Mouse (Mus musculus) kidney, postnatal 25 days (tissue): ENCODE measurements around the gene Mok.

Source experiments
- DNase-seq, 2 experiments: peaks; one replicate each; pipeline ENCODE4 v3.0.0; 2021; ENCODE audit warnings: mixed read lengths in 2 of 2

Gene Mok

DNA sequence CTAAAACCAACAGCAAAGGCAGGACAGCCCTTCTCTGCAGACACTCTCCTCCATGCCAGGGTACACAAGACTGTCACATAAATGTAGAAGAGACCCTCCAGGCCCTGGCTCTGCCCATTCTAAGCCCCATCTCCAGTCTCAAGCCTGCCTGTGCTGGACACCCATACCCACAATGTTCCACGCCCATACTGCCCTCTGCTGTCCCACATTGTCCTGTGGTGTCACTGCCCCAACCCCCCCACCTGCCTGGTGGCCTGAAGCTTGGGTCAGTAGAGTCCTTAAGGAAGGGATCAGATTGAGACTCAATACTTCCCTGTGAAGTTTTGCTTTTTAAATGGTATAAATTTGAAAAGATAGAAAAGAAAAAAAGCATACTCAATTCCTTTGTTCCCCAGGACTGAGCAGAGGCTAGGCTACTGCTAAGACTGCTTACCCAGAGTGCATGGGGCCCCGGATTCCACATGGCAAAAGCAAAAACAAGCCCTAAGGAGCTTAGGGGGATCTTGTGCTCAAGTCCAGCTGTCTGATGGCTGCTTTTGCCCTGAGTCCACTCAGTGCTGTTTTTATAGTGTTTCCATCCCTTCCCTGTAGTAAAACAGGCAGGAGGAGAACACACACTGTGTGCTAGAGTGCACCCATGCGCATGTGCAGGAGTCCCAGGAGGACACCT is 34.3 kb downstream of the Mok start:
- peak; percentile 62 to 65 for DNase-seq

DNA sequence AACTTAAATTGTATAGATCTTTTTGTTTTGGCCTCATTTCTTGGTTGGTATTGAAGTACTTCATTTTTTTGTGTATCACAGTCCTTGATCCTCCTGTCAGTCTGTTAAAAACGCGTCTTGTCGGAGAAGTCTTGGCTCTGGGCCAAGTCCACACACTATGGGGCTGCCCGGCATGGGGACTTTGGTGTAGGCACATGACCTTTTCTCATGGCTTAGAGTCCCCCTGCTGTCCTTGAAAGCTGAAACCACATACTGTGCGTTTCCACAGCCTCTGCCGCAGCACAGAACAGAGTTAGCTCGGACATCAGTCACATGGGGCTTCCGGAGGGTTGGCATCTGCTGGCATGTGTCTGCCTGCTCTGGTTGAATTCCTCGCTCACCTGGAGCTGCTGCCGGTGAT is 36.5 kb downstream of the Mok start:
- DNase-seq: peak; percentile 48 to 51

DNA sequence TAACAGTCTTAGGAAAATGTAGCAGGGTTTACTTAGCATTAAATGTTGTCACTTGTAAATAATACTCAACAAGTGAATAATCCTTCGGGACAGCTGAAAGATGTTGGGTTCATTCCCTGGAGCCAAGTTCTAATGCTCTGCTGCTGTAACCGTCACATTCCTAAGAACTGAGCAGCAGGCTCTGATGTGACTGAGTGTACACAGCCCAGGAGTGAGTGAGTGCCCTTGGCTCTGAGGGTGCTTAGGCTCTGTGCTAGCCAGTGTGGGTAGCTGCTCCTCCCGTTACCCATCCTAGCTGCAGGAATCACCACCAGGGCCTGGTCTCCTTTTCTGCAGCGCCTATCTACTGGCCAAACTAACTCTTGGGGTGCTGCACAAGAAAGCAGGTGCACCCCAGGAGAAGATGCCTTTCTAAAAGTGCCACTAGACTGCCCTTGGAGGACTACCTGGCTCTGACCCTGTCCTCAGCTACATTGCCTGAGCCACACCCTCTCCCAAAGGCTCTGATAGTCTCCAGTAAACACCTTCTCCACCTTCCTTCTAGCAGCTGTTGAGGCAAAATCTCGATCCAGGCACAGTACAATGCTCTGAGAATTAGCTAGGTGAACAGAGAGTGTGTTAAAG is 38.0 kb downstream of the Mok start:
- DNase-seq: no peak

DNA sequence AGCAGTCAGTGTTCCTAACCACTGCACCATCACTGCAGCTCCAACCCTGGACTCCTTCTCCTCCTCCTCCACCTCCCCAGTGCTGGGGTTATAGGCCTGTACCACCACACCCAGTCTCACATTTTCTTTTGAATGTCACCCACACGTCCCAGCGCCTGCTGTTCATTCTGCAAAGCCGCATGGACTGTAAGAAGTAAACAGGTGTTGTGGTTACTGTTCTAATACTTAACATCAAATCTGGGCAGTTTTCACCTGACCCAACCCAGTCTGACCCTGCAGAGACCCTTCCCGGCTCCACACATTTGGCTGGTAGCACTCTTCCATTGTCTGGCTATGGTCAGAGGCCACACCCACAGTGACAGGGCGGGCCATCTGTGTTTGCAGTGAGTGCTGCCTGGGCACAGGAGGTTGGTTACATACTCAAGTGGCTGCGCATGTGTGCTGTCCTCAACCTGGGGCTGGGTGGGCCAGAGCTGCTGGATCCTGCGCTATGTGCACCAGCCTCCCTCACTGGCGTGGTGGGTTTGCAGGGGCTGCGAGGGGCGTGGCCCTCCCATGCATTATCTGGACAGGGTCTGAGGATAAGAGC is 38.8 kb downstream of the Mok start:
- DNase-seq: peak in 1 of 2 experiments; percentile 35

DNA sequence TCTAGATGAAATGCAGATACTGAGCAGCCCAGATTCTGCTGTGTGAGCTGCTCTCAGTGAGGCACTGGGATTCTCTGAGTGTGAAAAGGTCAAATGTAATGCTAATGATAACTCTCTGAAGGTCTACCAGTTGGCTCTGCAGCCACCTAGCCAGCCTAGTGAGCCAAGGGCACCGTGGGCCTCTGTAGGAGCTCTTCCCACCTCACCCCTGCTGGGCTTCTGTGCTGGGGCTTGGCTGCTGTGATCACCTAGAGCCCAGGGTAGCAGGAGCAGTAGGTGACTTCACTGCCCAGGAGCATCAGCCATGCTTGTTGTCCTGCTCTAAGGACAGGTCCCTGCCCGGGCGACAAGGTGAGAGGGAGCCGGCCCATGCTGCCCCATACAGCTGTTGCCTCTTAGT is 41.5 kb downstream of the Mok start:
- peak; percentile 27 to 46 for DNase-seq

DNA sequence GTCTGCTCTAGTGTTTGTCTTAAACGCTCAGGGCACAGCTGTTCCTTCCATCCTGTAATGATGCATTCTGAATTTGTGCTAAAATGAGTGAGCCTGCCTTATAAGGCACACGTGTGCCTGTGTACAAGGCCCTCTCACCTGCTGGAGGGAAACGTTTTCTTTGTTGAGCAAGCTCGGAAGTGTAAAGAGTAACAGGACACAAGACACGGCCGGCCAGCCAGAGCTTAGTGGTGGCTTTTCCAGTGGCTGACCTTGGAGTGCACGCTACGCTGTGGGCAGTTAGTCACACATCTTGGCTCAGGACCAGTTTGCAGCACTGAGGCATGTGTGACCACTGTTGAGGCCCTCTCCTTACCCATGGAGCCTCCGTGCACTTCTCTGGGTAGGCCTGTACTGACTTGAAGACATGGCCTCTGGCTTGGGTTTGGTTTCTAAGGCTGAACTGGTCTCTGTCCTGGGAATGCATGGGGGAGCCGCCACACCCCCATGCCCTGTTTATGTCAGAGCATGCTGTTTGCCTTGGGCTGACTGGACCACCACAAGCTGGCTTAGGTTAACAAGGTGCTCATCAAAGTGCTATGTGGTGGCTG is 42.8 kb downstream of the Mok start:
- DNase-seq: peak; percentile 71 to 86

DNA sequence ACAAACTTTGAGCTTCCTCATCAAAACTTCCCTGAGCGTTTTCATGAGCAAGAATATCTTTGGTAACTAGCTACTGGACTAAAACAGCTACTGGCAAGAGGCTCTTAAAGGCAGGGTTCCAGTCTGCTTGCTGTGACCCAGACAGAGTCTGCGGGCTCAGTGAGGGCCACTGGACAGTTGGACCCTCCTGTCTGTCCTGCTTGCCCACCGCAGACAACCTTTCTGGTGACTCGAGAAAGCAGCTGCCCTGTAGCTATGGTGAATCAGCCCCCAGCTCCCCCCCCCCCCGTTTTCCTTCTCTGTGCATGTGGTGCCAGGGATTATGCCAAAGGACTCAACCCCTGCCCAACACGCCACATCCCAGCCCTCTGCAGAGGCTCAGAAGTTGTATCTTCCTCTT is 43.5 kb downstream of the Mok start:
- DNase-seq: no peak

DNA sequence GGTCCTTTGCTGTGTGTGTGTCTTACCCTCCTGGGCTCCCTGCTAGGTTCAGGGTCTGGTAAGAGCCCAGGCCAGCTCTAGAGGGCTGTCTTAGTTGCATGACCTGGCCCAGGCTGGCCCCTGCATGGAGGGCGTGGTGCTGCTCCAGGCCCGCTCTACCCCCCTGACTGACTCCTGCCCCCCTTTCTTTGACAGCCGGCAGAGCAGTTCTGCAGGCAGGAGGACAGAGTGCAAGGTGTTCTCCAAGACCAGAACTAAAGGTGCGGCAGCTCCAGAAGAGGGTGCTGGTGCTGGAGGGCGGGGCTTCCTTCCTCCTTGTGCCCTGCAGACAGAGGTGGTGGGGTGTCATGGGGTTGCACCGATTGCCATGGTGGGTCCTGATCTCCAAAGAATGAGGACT is 44.0 kb downstream of the Mok start:
- peak; percentile 36 to 70 for DNase-seq

DNA sequence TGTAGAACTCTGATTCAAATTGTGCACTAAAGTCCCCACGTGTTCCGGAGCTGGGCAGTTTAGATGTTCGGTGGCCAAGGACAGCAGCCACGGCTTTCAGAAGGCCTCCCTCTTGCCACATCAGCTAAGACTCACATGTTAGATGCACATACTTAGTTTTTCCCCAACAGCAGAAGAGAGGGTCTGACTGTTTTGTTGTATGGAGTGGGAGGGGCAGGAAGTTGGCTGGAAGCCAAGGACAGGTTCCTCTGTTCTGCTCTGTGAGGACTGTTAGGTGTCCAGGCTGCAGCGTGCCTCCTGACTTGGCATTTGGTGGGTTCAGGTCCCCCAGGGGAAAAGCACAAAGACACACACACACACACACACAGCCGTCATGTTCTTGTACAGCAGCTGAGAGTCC is 45.7 kb downstream of the Mok start:
- peak; percentile 35 to 53 for DNase-seq

DNA sequence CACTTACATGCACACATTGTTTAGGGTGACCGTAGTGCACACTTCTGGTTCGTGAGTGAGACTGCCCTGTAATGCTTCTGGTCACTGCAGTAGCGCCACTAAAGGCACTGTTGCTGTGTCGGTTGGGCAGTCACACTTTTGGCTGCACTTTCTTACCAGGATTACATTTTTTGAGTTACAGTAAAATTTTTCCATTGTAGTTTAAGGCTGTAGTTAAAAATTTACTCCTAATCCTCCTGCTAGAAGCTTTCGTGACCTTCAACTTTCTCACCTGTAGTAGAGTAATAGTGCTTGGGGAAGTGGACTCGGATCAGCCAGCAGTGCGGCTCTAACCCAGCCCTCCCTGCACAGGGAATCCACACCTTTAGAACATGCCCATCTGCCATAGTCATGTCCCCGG is 49.7 kb downstream of the Mok start:
- DNase-seq: peak in 1 of 2 experiments; percentile 45

DNA sequence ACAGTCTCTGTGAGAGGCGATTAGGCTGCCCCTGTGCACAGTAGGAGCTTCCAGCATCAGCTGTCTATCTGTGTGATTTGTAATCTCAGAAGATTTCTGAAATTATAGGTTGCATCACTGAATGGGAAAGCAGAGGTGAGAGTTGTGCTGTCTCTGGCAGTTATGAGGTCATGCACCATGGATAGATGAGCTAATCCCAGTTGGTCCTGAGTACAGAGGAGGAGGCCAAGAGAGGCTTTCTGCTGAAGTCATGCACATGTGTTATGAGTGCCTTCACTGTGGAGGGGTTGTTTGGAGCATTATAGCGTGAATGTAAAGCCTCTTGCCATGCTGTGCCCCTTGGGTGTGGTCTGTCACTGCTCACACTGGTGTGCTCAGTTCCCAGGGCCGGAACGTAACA is 50.2 kb downstream of the Mok start:
- no peak for DNase-seq

DNA sequence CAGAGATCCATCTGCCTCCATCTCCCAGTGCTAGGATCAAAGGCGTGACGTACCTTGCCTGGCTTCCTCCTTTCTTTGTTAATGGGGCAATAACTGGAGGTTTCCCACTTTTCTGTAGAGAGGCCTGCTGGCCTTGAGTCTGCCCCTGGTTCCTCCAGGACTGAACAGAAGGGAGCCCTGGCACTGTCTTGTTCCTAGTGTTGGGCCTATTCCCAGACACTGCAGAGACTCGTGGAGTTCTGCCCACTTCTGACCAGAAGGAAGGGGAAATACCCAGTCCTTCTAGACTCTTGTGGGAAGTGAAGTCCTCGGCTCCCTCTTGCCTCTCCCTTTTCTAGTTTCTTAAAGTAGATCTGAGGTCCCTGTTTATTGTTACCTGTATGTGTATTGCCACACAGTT is 54.5 kb downstream of the Mok start:
- no peak for DNase-seq

DNA sequence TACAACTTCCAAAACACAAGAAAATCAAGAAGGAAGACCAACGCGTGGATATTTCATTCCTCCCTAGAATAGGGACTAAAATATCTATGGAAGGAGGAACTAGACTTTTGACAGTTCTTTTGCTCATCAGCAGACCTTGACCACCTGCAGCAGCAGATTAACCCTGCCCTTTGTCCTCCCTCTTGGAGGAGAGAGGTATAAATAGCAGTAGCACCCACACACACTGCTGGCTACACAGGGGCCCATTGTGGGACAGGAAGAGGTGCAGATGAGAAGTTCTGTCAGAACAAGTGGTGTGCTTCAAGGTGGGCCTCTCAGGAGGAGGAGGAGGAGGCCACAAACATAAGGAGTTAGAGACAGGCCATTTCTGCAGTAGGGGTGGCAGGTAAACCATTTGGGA is 56.5 kb downstream of the Mok start:
- DNase-seq: no peak

DNA sequence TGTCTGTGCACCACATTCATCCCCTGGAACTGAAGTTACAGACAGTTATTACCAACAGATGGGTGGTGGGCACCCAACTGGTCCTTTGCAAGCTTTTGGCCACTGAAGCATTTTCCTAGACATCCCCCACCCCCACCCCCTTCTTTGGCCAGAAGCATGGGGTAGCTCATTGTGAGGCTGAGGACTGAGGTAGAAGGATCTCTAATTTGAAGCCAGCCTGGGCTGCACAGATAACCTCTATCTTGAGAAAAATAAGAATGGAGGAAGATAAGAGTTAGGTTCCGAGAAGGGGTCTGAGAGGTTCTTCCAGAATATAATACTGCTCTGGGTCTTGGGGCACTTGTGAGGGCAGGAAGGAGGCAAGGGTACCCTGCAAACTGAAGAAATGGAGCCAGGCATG is 58.5 kb downstream of the Mok start:
- DNase-seq: no peak

DNA sequence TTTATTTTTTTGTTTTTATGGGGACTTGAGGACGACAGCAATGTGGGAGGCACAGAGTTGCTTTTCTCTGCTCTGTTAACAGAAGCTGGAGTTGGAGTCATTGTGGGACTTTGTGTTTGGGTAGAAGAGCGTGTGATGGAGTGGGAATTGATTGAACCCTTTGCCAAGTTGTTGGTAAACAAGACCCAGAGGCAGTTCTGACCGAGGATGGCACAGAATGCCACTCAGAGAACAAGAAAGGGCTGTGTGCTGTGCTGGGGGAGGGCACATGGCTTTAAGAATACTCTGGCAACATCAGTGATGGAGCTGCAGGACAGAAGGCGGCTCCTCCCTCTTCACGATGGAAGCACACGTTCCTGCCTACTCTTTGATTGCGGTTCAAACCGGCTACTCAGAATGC is 59.6 kb downstream of the Mok start:
- DNase-seq: no peak

DNA sequence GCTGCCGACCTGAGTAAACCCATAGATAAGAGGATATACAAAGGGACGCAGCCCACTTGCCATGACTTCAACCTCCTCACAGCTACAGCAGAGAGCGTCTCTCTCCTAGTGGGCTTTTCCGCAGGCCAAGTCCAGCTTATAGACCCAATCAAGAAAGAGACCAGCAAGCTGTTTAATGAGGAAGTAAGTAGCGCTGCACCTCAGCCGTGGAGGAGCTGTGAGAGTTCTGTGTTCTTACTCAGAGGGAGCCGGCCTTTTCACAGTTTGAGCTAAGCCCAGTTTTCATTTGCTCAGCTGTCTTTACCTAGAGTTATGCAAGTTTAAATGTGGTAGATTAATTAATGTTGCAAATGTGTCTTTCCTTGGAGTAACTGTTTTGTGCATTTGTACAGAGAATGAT is 61.4 kb downstream of the Mok start:
- no peak for DNase-seq

DNA sequence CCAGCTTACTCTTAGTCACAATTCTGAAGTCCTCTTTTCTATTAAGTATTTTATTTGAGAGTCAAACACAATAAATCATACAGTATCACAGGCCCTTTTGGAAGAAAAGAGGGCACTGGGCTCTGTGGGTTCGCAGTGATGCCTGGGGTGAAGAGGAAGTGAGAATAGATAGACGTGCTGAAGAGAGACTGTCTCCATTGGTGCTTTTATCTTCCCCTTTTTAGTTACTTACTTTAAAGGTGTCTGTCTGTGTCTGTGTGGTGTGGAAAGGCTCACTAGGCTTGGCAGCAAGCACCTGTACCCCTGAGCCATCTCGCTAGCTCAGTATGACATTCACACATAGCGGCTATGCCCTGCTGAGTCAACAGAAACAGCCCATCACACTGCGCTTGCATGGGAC is 62.9 kb downstream of the Mok start:
- no peak for DNase-seq

DNA sequence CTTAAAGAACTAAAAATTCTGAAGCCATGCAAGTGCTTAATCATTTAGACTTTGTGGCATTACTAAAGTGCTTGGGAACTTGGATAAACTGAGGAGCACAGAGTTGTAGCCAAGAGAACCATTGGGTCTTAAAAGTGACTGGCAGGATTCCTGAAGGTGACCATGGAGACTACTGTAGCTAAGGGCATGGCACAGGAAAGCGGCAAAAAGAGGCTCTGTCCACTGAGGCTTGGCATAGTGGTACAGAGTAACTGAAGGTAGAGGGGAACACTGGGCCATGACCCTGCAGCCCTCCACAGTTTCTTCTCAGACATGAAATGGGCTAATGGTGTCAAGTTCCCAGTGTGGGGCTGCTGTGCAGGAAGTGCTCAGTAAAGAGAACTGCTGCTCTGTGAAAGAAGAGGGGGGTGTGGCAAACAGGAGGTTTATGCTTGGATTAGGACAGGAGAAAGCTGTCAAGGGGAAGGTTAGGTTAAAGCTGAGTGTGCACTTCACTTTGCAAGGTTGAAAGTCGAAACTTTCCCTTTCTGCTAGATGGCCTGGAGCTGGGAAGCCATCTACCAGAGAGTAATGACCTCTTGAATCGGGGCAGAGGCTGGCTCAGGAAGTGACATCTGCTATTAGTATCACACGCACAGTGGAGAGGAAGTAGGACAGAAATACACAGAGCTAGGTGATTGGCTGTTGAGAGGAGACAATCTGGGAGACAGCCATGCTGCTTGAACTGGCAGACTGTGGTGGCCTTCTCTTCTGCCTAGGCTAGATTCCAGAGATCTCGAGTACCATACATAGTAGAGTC is 64.9 kb downstream of the Mok start:
- DNase-seq: peak; percentile 23 to 58

DNA sequence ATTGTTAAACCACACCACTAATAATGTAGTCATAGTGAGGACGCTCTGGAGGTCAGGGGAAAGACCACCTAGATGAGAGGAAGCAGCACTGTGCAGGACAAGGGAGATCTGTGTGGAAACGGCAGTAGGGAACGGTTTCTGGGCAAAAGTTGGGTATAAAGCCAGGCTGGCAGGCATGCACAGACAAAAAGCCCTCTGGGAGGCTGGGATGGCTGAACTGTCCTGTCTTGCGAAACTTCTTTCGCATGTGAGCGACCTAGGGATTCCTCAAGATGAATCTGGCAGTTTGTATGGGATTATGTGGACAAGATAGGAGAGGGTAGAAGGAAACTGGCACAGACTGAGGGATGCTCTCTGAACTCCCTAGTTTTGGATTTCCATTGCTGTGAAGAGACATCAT is 68.8 kb downstream of the Mok start:
- DNase-seq: no peak

DNA sequence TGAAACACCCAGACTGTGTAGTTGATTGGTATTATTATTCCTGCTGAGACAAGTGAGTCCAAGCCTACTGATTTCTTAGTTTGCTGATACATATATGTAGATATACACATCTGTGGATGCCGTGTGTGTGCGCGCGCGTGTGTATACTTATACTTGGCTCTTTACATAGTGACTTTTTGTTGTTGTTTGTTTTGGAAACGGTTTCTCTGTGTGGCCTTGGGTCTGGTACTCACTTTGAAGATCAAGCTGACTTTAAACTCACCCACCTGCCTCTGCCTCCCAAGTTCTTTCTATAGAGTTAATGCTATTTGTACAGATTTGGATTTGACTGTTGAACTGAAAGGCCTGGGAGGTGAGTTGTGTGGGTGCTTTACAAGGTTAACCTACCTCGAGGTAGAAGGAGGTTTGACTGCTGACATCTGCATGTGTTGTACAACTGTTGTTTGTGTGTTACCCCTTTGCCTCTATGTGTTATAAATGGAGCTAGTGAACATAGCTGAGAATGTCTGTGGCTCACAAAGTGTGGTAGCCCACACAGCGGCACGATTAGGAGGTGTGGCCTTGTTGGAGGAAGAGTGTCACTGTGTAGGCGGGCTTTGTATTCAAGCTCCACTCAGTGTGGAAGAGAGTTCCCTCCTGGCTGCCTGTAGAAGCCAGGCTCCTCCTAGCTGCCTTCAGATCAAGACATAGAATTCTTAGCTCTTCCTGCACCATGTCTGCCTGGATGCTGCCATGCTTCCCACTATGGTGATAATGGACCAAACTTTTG is 70.1 kb downstream of the Mok start:
- DNase-seq: no peak

DNA sequence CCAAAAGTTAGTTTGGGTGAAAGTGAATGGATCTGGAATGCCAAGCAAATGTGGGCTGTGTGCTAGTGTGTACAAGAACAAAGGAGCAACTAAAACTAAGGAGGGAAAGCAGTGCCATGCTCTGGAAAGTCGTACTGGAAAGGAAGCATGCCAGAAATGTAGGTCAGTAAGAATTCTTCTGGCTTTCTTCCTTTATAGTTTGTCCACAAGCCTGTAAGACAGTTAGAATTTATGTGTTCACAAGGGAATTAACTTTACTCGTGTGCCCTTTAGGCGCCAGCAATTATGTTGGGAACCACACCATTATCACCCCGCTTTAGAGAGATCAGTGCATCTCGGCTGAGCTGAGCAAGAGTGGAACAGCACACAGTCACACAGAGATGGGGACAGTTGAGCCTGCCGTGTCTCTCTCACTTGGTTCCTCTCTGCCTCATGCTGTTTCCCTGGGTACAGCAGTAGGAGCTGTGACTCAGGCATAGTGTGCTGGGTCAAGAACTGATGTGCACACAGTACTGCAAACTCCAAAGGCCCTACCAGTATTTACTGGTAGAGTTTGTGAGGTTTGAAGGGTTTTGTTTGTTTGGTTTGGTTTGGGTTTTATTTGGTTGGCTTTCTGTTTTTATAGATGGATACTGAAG is 71.0 kb downstream of the Mok start:
- DNase-seq: no peak

DNA sequence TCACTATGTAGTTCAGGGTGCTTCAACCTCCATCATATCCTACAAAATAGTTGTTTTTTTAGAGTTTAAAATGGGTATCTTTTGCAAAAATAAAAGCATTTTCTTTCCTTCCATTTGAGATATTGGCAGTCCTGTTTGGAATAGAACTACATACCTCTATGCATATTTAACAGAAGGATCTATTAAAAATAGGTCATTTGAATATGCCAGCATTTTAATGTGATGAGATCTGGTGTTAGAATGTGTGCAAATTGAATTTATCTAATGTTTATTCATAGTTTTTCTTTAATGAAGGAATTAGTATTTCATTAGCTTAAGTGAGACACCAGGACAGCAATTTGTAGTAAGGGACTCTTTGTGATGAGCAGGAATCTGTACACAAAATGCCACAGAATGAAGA is 72.2 kb downstream of the Mok start:
- DNase-seq: no peak
